Mouse (Mus musculus) heart, embryonic 10.5 days (tissue): Measurements from ENCODE around the gene Dusp8. TPM values are rescaled to one million over a fixed set of nuclear protein-coding genes. Genes with fewer than 3 reads are reported as not detected.
"Not testable (repeated sequence)": the region's sequence is repeated elsewhere in the genome, so short reads cannot be mapped to it uniquely, and the experiment has no call there.

ENCODE experiments used
- DNase-seq: peaks from one replicate; pipeline ENCODE4 v3.0.0-alpha.2; 2017; ENCODE audit warnings: low spot score
- H3K27ac ChIP-seq: fragments of 300-500 bp; sonication (generic); 2 replicates; pipeline ENCODE4 v1.5.1; 2016; ENCODE audit warnings: mild to moderate bottlenecking
- H3K27me3 ChIP-seq: fragments of 300-500 bp; sonication (generic); 2 replicates; pipeline ENCODE4 v1.6.1; 2016; ENCODE audit warnings: mild to moderate bottlenecking; ENCODE audit not compliant: poor library complexity, insufficient read depth, severe bottlenecking
- H3K36me3 ChIP-seq: fragments of 300-500 bp; sonication (generic); 2 replicates; pipeline ENCODE4 v1.6.1; 2016; ENCODE audit warnings: mild to moderate bottlenecking, moderate library complexity
- H3K4me1 ChIP-seq: fragments of 300-500 bp; sonication (generic); 2 replicates; pipeline ENCODE4 v1.6.1; 2016; ENCODE audit warnings: mild to moderate bottlenecking
- H3K4me3 ChIP-seq: fragments of 300-500 bp; sonication (generic); 2 replicates; pipeline ENCODE4 v1.5.1; 2016; ENCODE audit warnings: mild to moderate bottlenecking, moderate library complexity
- H3K9me3 ChIP-seq: fragments of 300-500 bp; sonication (generic); 2 replicates; pipeline ENCODE4 v1.6.1; 2016; ENCODE audit warnings: mild to moderate bottlenecking, moderate library complexity
- whole genome bisulfite sequencing: fragments of 180-500 bp; shearing (Covaris S2); methylation state at CpG from one replicate; pipeline ENCODE4 v1.1.7; 2016; 5-methylcytosine and 5-hydroxymethylcytosine counted together
- polyA plus RNA-seq: library from polyadenylated mRNA; unstranded; fragments of >200 nt; fragmentation: Nextera tagmentation; extraction: Ambion mirVana; gene quantifications from 2 replicates; pipeline ENCODE4 v1.2.1, GENCODE M21; 2016

Gene Dusp8
- 5.3 and 9.0 TPM in 2 replicates for polyA plus RNA-seq

DNA sequence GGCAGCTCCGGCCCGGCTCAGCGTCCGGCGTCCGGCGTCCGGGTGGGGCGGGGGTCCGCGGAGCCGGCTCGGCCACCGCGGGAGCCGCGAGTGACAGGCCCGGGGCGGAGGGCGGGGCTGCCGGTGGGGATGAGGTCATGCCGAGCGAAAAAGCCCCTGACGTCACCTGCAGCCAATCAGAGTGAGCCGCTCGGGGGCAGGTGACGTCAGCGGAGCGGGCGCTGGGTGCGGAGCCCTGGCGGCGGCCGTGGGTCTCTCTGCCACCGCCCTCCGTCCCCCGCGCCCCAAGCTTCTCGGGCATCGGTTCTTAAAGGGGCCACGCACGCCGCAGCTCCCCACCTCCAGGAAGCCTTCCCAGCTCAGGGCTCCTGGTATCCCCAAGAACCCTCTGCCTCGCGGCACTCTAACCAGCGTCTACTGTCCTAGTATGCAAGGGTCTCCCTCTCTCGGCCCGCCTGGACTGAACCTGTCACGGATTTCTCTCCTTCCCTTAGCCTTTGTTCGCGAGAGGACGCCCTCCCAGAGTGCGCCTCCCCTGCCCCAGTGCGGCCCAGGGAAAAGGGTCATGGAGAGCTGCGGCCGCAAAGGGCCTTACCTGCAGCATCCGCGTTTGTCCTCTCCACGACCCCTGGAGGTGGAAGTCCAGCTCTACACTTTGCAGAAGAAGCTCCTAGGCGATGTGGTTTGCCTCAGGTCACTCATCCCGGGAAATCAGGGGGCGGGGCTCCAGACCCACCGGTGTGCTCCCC, at the start of gene Dusp8:
Dusp8 (minus strand) TSS at position 661 of the 749 bp plus-strand sequence.
- Histone ChIP-seq H3K27ac (peak within 1 kb of the TSS; percentile 92), H3K4me1 (peaks cover 51% of the 10 kb centered on the region), H3K36me3 (no peaks in the 10 kb centered on the region), H3K27me3 (peaks cover 95% of the 10 kb centered on the region), H3K9me3 (no peaks in the 10 kb centered on the region), H3K4me3 (peak within 1 kb of the TSS; percentile 88)
- WGBS: under 1% methylated on average over 63 of the region's 63 CpGs
- DNase-seq: peak; percentile 95

DNA sequence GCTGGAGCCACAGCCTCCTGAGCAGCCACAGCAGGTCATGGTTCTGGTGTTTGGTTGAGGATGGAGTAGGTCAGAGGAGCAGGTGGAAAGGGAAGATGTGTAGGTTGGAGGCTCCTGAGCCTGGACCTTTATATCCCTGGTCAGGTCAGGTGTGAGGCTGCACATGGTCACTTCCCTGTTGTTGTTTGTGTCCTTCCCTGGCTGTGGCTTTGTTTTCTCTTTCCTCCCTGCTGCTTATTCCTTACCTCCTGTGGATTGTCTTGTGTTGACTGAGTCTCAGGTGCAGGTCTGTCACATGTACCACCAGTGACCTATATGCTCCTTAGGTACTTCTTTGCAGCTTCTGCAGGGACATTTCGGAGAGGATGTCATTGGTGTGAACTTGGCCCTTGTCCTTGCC, 48.9 kb upstream of the Dusp8 start, which contains the start of gene Gm45337:
Gm45337 (minus strand) TSS at position 101 of the 400 bp plus-strand sequence.
- Histone ChIP-seq H3K27me3 (peaks cover 17% of the 10 kb centered on the region), H3K4me1 (0 out of 2 replicates have a peak, but pooled peaks cover 5% of the 10 kb centered on the region), H3K4me3 (no peak within 1 kb of the TSS), H3K27ac (no peak within 1 kb of the TSS), H3K36me3 (no peaks in the 10 kb centered on the region), H3K9me3 (no peaks in the 10 kb centered on the region)
- 68% methylated on average over 1 of the region's 1 CpGs for WGBS
- no peak for DNase-seq

DNA sequence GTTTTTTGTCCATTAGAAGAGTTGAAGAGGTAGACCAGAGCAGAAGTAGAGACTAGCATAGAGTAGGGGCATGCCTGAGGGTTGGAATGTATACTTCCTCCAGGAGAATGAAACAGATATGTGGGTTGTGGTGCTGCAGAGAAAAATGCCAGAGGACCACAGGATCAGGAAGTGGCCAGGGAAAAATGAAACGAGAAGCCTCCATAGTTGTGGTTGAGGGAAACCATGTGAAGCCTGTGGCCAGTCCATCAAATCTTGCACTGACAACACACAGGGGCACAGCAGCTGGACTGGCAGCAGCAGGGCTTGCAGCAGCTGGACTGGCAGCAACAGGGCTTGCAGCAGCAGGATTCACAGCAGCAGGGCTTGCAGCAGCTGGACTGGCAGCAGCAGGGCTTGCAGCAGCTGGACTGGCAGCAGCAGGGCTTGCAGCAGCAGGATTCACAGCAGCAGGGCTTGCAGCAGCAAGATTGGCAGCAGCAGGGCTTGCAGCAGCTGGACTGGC, 47.9 kb upstream of the Dusp8 start:
- not testable (repeated sequence) for DNase-seq, H3K9me3 ChIP-seq, H3K36me3 ChIP-seq, H3K4me3 ChIP-seq, H3K4me1 ChIP-seq, H3K27ac ChIP-seq
- H3K27me3 ChIP-seq: peaks cover 17% of the 10 kb centered on the region
- WGBS: 59% methylated on average over 1 of the region's 1 CpGs

DNA sequence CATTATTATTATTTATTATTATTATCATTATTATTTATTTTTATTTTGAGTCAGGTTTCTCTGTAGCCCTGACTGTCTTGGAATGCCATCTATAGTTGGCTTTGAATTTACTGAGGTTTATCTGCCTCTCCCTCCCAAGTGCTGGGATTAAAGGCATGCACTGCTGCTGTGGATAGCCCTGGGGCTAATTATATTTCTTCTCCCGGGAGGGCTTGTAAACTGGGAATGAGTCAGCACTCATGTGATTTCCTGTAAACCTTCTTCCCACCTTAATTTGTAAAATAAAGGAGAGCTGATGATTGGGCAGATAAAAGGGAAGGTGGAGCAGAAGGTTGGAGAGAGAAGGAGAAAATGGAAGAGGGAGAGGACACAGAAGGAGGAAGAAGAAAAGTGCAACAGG, 45.1 kb upstream of the Dusp8 start:
- no peak overlapping the region for H3K27ac ChIP-seq
- 23% methylated on average over 1 of the region's 1 CpGs for WGBS

DNA sequence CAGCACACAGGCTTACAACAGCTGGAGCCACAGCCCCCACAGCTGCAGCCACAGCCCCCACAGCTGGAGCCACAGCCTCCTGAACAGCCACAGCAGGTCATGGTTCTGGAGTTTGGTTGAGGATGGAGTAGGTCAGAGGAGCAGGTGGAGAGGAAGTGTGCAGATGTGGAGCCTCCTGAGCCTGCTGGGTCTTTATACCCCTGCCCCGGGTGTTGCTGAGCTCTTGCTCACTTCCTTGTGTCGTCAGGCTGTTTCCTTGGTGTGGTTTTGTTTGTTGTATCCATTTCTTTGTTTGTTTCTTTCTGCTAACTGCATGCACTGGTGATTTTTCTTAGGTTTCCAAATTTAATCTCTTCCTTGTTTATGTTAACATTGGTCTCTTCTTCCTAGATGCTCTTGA, 40.3 kb upstream of the Dusp8 start, which contains the start of gene Gm39115:
Gm39115 (minus strand) TSS at position 101 of the 400 bp plus-strand sequence.
- not testable (repeated sequence) for H3K4me1 ChIP-seq, H3K36me3 ChIP-seq, H3K27ac ChIP-seq, H3K4me3 ChIP-seq, H3K9me3 ChIP-seq, H3K27me3 ChIP-seq, DNase-seq
- WGBS: 52% methylated on average over 2 of the region's 2 CpGs

More for the DNA sequence above, 45.1 kb upstream of the Dusp8 start:
- Histone ChIP-seq H3K4me1 (0 out of 2 replicates have a peak, but pooled peaks cover 5% of the 10 kb centered on the region), H3K4me3 (no peak overlapping the region), H3K27me3 (peaks cover 17% of the 10 kb centered on the region), H3K9me3 (no peaks in the 10 kb centered on the region), H3K36me3 (no peaks in the 10 kb centered on the region)
- DNase-seq: no peak

DNA sequence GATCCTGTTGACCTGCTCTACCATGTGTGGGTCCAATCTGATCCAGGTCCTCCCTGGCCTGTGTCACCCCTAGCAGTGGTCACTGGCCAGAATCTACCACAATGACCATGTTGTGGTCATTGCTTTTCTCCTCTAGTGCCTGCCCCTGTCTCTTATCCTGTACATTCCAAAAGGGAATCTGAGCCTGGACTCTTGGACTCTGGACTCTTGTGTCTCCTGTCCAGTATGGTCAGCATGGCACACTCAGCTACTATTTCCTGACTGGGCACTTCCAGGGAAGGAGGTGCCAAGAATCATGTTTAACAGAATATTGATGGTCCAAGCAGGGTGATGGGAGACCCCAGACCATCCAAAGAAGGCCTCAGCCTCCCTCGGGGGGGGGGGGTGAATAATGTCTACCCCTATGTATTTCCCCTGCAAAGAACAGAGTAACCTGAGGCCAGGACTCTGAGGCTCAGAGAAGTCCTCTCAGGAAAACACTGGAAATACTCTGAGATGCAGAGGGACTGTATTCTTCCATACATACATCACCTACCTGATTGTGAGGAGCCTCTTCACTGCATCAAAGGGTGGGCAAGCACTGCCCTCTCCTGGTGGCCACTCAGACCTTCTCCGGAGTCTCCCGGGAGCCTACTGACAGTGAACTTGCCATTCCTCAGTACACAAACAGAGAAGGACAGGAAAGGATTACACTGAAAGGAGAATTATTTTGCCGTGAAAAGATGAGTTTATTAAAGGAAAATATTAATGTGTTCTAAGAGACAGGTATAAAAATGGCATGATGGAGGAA, 38.8 kb upstream of the Dusp8 start:
- no peaks in the 10 kb centered on the region for H3K9me3 ChIP-seq
- no peaks in the 10 kb centered on the region for H3K4me1 ChIP-seq
- 53% methylated on average over 4 of the region's 4 CpGs for WGBS

DNA sequence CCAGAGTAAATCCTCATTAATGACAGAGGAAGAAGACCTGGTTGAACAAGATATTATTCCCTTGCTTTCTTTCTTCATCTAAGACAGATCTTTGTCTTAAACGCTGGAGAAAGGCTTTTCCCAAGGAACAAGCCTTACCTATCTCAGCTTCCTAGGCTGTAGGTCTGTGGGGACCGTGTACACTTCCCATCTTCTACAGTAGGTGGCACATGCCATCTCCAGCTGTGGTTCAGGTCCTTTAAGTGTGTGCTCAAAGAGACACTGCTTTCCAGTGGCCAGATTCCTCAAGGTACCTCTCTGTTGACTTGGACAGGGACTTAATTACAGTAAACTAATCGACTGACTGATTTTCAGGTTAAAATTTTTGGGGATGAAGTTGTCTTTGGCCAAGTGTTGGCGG, 33.2 kb upstream of the Dusp8 start:
- H3K36me3 ChIP-seq: no peaks in the 10 kb centered on the region
- DNase-seq: no peak
- no peak overlapping the region for H3K4me3 ChIP-seq
- no peak overlapping the region for H3K27ac ChIP-seq
- H3K27me3 ChIP-seq: peaks cover 10% of the 10 kb centered on the region; the same call in 1 of the 2 replicates
- 58% methylated on average over 4 of the region's 4 CpGs for WGBS
- H3K9me3 ChIP-seq: no peaks in the 10 kb centered on the region
- H3K4me1 ChIP-seq: no peaks in the 10 kb centered on the region

More for the DNA sequence above, 38.8 kb upstream of the Dusp8 start:
- Histone ChIP-seq H3K36me3 (no peaks in the 10 kb centered on the region), H3K27me3 (peaks cover 5% of the 10 kb centered on the region; the same call in 1 of the 2 replicates), H3K27ac (no peak overlapping the region), H3K4me3 (no peak overlapping the region)
- no peak for DNase-seq

DNA sequence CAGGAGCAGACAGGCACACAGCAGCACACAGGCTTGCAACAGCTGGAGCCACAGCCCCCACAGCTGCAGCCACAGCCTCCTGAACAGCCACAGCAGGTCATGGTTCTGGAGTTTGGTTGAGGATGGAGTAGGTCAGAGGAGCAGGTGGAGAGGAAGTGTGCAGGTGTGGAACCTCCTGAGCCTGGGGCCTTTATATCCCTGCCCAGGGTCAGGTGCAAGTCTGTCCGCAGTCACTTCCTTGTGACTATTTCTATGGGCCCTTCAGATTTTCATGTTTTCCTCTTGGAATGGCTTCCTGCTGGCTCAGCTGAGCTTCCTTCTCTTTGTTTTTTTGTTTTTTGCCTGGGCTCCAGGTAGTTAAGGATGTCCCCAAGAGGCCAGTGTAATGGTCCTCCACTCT, 25.0 kb upstream of the Dusp8 start, which contains the start of gene Gm45618:
Gm45618 (minus strand) TSS at position 101 of the 400 bp plus-strand sequence.
- H3K27me3 ChIP-seq: peaks cover 16% of the 10 kb centered on the region; the same call in 1 of the 2 replicates
- H3K4me1 ChIP-seq, H3K27ac ChIP-seq, H3K36me3 ChIP-seq, H3K9me3 ChIP-seq, H3K4me3 ChIP-seq, DNase-seq: not testable (repeated sequence)
- 83% methylated on average over 1 of the region's 1 CpGs for WGBS

DNA sequence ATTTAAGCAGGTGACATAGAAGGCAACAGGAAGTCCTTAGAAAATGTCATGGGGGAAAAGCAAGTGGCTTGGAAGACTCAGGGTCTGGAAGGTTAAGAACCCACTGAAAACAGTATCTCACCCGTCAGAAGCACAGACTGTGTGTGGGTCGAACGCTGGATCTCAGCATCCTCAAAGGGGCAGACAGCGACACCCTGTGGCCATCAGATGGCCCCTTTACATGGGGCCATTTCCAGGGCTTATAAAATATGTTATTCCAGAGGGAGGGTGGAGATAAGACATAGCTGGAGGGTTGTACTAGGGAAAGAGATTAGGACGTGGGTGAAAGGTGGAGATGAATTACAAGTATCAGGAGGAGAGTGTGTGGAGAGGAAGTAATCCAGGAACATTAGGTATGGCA, 24.0 kb upstream of the Dusp8 start:
- no peaks in the 10 kb centered on the region for H3K36me3 ChIP-seq
- no peaks in the 10 kb centered on the region for H3K9me3 ChIP-seq
- DNase-seq: no peak
- peaks cover 16% of the 10 kb centered on the region; the same call in 1 of the 2 replicates for H3K27me3 ChIP-seq
- 16% methylated on average over 5 of the region's 5 CpGs for WGBS
- no peak overlapping the region for H3K27ac ChIP-seq
- no peaks in the 10 kb centered on the region for H3K4me1 ChIP-seq
- H3K4me3 ChIP-seq: no peak overlapping the region

DNA sequence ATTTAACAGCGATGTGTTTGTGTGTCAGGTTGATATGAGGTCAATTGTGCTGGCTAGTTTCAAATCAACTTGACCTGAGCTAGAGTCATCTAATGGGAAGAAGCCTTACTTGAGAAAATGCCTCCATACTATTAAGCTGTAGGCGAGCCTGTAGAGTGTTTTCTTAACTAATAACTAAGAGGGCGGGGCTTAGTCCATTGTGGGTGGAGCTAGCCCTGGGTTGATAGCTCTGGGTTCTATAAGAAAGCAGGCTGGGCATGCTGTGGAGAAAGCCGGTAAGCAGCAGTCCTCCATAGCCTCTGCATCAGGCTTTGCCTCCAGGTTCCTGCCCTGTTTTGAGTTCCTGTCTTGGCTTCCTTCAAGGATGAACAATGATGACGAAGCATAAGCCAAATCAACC, 9.1 kb upstream of the Dusp8 start:
- peaks cover 5% of the 10 kb centered on the region; the same call in 1 of the 2 replicates for H3K27me3 ChIP-seq
- H3K9me3 ChIP-seq: no peaks in the 10 kb centered on the region
- H3K4me1 ChIP-seq: no peaks in the 10 kb centered on the region
- no peak overlapping the region for H3K4me3 ChIP-seq
- DNase-seq: no peak
- H3K27ac ChIP-seq: no peak overlapping the region
- 52% methylated on average over 5 of the region's 5 CpGs for WGBS
- H3K36me3 ChIP-seq: no peaks in the 10 kb centered on the region

DNA sequence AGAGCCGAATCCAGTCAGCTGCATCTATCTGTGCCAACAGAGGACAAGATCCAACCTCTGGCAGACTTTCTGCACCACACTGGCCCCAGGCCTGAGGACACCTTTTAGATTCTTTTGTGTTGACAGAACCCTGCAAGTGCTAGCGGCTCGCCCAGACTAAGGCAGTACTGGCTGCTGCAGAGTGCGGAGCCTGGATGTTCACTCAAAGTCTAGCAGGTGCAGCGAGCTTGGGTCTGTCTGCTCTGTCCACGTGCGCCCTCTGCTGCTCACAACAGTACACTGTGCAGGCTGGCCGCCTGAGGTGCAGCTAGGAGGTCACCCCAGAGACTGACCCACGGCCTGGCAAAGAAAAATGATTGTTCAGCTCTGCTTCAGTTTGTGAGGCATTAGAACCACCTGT, 2.1 kb upstream of the Dusp8 start:
- H3K27me3 ChIP-seq: peaks cover 71% of the 10 kb centered on the region
- peak; percentile 93 for DNase-seq
- 13% methylated on average over 9 of the region's 9 CpGs for WGBS
- no peaks in the 10 kb centered on the region for H3K9me3 ChIP-seq
- H3K4me3 ChIP-seq: no peak overlapping the region
- H3K36me3 ChIP-seq: no peaks in the 10 kb centered on the region
- H3K27ac ChIP-seq: no peak overlapping the region
- H3K4me1 ChIP-seq: peaks cover 32% of the 10 kb centered on the region

DNA sequence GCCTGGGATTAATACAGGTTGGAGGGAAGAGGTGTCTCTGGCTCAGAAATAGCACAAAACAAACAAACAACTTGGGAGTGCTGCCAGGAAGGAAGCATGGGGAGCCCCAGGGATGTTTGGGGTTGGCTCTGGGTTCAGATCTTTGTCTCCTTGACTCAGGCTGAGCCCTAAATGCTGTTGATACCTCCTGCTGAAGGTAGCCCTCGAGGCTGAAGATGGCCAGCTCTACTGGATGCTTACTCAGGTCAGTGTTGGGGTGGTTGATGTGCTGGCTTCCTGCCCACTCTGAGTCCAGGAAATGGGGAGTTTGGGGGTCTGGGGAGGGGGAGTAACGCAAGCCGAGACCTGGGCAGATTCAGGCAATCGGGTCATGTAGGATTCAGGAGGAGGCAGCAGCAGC, 1.1 kb upstream of the Dusp8 start:
- Histone ChIP-seq H3K4me3 (no peak overlapping the region), H3K27me3 (peaks cover 82% of the 10 kb centered on the region)
- 64% methylated on average over 4 of the region's 4 CpGs for WGBS

More for the DNA sequence above, 1.1 kb upstream of the Dusp8 start:
- Histone ChIP-seq H3K27ac (no peak overlapping the region), H3K4me1 (peaks cover 38% of the 10 kb centered on the region), H3K36me3 (no peaks in the 10 kb centered on the region), H3K9me3 (no peaks in the 10 kb centered on the region)
- DNase-seq: no peak
